Mouse (Mus musculus): Measurements from ENCODE around the gene Slc25a33.
"Not testable (repeated sequence)": the region's sequence is repeated elsewhere in the genome, so short reads cannot be mapped to it uniquely, and the experiment has no call there.

DNA sequence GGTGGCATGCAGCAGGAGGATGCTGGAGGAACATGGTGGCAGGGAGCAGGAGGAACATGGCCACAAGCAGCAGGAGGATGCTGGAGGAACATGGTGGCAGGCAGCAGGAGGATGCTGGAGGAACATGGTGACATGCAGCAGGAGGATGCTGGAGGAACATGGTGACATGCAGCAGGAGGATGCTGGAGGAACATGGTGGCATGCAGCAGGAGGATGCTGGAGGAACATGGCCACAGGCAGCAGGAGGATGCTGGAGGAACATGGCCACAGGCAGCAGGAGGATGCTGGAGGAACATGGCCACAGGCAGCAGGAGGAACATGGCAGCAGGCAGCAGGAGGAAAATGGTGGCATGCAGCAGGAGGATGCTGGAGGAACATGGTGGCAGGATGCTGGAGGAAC is 36.3 kb upstream of the Slc25a33 start:
- not testable (repeated sequence) for TF ChIP-seq MYOG (IDR thresholded peaks at IDR 0.05; ENCODE audit: control insufficient read depth in 1 of 3, insufficient read depth in 1 of 3, insufficient read length in 2 of 3, low read depth in 2 of 3); POLR2A (IDR thresholded peaks at IDR 0.05; ENCODE audit: insufficient read length, low read depth); REST (IDR thresholded peaks at IDR 0.05; ENCODE audit: insufficient read depth, insufficient read length); MAX (IDR thresholded peaks at IDR 0.05; ENCODE audit: low read depth); E2F4 (IDR thresholded peaks at IDR 0.05; ENCODE audit: insufficient read depth); POLR2AphosphoS2 (IDR thresholded peaks at IDR 0.05; ENCODE audit: insufficient read length, low read depth); SRF (IDR thresholded peaks at IDR 0.05; ENCODE audit: control insufficient read depth, insufficient read length, low read depth); USF1 (IDR thresholded peaks at IDR 0.05; ENCODE audit: low read depth); TCF12 (IDR thresholded peaks at IDR 0.05; ENCODE audit: insufficient read depth, poor library complexity, severe bottlenecking)

Data from myocyte (in vitro differentiated cells).